Mouse (Mus musculus): ENCODE measurements around the gene Medag.

The Medag gene

DNA sequence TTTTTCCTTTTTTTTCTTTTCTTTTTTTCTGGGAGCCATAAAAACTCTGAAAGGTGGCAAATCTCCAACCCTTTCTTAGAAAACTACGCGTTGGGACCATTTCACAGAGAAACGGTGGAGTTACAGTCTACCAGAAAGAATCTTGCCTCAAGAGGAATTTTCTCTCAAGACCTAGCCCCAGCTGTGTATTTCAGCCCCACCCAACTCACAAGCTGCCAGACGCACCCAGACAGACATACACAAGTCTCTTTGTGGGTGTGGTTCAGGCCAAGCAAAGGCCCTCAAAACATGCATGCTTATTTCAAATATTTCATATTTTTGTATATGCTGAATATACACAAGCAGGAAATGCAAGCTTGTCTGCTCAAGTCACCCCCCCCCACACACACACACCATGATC is 29.6 kb upstream of the Medag start:
- no peak for DNase-seq (ENCODE audit: extremely low read depth, low read depth, low spot score)

DNA sequence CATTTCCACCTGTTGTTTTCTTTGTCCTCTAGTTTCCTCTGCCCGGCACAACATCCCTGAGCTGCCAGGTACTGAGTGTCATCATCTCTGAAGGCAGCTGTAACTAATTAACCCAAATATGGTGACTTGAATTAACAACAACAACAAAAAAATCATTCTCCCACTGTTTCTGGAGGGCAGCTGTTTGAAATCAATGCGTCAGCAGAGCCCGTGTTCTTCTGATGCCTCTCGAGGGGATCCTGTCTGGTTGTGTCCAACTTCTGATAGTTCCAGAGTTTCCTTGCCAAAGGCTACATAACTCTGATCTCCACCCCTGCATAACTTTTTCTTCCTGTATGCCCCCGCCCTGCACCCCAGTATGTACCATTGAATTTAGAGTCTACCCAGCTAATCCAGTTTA is 28.9 kb upstream of the Medag start:
- DNase-seq (ENCODE audit: extremely low read depth, low read depth, low spot score), result no peak

DNA sequence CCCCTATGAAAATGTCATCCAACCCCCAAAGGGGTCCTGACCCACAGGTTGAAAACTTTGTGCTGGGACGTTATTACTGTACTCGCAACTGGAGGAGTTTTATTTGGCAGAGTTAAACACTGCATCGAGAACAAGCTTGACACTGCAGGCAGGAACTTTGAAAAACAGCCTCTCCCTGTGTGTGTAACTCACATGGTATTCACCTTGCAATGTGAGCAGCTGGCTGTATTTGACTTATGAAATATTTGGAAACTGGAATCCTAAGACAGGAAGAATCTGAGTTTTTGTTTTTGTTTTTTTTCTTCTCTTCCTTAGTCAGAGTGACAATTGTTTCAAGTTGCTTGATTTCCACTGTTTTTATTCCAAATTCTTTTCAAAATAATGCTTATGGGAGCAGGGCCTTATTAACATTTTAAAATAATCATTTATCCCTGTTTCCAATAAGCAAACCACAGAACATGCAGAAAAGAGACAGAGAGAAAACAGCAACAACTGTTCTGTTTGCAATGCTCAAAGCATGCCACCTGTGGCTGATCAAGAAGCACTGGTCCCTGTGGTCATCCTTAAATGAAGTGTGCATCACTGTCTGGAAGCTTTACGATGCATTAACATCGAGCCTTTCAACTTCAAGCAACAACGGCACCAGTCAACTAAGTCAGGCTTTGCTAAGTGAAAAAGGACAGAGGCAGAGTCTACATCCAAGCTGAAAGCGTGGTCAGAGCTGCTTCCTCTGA is 26.2 kb upstream of the Medag start:
- DNase-seq (ENCODE audit: extremely low read depth, low read depth, low spot score), result no peak

DNA sequence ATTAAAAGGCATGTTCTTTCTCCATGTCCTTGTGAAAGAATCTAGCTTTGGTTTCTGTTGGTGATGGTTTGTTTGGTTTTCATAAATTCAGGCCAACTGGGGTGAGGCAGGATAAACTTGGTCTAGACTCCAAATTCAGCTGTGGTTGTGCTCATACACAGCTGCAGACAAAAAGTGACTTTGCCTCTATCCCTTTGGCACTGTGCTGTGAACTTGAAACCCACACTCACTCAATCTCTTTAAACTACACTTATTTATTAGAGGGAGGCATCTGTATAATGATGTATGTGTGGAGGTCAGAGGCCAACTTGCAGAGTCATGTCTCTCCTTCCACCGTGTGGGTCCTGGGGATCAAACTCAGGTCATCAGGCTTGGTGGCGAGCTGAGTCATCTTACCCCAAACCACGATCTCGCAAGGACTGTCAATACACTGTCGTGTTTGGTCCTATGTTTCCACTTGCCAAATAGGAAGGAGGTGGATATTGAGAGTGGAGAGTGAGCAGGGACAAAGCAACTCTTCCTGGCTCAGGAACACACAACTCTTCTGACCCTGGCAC is 25.2 kb upstream of the Medag start:
- no peak for DNase-seq (ENCODE audit: extremely low read depth, low read depth, low spot score)

DNA sequence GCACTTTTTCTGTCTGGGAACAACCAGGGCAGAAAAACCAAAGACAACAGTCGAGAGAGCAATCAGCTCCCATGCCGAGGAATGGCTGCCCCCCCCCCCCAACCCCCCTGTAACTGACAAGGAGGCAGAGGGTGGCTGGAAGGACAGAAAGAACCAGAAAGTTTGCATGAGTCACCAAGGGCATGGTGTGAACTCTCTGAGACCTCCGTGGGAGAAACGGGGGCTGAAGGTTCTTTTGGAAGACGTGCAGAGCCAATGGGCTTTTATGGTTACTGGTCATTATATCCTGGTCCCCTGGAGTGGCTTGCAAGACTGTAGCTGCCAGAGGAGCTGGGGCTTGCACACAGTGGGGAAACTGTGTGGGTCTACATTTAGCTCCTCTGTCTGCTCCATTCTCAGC is 22.6 kb upstream of the Medag start:
- no peak for DNase-seq (ENCODE audit: extremely low read depth, low read depth, low spot score)

DNA sequence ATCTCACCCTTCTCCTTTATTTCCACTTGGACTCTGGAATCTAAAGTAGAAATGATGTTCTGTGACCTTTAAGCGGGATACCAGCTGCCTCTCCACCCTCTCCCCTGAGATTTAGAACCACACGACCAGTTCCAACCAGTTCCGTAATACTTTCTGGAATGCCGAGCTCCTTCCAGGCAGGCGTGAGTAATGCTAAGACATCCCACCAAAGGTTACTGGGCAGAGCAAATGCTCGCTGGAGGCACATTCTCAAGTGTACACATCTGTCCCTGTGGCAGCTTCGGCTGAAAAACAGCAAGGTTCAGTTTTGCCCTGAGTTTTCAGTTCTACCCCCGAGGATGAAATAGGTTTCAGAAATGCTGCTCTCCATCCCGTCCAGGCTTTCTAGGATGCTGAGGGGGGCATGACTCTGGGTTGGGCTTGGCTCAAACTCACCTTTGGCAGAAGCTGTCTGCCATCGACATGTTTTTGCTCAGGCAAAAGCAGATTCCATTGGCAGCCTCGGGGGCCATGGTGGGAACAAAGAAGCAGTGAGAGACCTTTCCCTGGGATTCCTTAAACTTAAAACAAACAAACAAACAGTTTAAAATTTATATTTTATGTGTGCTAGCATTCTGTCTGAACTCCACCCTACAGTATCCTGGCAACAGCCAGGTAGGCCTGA is 21.9 kb upstream of the Medag start:
- peak; percentile 30 for DNase-seq (ENCODE audit: extremely low read depth, low read depth, low spot score)

DNA sequence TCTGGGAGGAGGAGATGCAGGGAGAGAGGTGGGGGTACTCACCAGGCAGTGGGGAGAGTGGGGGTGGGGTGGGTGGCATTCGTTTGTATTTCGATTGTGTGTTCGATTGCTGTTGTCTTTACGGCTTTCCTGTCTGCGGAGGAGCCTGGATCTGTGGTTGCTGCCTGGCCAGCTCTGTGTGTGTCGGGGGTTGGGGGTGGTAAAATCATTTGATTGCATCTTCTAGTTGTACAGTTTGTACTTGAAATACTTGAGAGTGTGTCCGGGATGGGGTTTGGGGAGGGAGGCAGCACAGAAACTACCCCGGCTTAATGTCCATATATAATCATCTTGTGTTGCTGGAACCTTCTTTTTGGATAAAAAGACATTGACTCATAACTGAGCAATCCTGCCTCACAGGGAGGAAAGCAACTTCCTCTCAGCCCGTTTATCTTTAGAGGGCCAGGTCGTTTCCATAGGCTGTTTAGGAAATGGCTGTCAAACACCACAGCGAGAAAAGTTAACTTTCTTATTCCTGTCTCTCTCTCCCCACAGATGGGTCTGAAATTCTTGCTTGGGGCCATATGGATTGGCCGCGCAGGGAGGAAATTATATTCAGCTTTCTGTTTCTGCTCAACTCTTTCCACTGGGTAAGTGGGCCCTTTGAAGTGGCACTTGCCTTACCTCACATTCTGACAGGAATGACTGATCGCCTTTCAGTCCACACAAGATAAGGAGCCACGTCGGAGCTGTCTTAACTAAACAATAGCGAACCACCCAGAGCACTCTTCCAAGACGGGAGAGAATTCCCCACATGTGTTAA is 19.8 kb upstream of the Medag start:
- no peak for DNase-seq (ENCODE audit: extremely low read depth, low read depth, low spot score)

DNA sequence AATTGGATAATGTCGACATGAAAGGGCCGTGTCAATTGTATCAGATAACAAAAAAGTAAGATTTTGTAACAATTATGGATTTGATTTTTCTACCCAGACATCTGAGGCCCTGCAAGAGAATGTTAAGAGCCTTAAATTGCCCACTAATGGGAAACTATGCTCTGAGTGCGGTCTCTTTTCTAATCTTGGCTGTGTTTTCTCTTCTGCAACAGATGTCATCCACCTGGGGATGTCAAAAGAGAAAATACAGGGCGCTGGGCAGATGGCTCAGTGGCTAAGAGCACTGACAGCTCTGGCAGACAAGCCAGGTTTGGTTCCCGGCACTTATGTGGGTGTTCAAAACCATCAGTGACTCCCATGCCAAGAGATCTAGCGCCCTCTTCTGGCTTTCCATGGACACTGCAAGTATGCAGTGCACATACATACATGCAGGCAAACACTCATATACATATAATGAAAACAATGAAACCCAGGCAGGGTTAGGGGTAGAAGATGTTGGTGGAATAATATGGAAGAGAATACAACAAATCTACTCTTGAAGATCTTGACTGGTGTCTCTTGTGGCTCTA is 19.0 kb upstream of the Medag start:
- DNase-seq (ENCODE audit: extremely low read depth, low read depth, low spot score), result no peak

DNA sequence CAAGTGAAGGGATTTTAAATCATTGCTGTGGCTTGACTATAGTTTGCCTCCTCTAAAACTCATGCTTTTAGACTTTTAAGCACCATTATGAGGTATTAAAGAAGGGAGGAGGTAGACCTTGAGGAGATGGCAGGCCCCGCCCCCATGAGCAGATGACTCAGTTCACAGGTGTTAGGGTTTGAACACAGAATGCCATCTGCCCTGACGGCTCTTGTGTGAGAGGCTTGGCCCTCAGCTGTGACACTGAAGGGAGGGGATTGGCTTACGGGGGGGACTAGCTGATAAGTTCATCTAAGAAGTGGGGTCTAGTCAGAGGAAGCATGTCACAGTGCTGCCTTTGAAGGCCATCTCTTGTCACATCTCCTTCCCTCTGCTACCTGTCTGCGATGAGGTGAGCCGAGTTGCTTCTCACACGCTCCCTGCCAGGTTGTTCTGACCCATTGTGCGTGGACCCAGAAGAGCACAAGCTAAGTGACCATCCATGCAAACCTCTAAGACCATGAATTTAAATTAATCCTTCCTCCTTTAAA is 10.0 kb upstream of the Medag start:
- no peak for DNase-seq (ENCODE audit: extremely low read depth, low read depth, low spot score)

DNA sequence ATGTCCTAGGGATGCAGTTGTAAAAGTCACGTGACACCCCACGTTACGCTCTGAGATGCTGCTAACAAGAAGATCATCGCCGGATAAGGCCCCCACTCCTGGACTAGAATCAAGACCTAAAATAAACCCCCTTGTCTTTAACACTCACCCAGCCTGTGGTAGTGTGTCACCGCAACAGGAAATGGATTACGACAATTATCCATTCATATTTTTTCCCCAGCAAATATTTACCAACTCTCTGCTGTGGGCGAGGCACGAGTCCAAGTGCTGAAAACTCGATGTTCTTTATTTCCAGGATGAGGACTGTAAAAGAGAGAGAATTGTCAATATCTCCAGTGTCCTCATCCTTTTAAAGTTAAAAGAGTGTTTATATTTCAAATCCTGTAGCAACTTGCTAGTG is 9.5 kb upstream of the Medag start:
- DNase-seq (ENCODE audit: extremely low read depth, low read depth, low spot score), result no peak

DNA sequence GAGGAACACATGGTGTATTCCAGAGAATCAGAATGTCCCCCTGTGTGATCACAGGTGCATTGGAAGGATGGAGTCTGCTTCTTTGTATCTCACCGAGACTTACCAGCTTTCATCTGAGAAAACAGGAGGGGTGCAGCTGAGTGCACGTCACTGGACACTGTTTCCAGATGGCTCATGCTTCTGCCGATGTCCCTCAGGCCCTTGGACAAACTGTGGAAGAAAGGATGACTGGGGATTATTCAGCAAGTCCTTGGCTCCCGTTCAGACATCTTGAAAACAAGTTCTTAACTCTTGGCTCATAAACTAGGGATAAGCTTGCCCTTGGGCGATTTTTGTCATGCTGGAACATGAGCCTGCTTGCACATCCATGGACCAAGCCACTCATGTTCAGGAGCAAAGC is 8.2 kb upstream of the Medag start:
- DNase-seq (ENCODE audit: extremely low read depth, low read depth, low spot score), result peak; percentile 99

DNA sequence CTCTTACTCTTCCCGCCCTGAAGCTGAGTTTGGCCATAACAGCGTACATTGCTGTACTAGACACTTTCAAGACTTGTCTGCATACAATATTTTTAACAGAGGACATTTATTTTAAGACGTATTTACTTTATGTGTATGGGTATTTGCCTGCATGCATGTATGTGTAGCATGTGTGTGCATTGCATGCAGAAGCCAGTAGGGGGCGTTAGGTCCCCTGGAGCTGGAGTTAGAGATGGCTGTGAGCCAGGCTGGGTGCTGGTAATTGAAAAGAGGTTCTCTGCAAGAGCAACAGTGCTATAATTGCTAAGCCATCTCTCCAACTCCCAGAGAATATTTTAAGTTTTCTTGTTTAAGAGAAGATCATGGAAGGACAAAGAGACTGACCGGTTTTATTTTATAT is 6.8 kb upstream of the Medag start:
- no peak for DNase-seq (ENCODE audit: extremely low read depth, low read depth, low spot score)

DNA sequence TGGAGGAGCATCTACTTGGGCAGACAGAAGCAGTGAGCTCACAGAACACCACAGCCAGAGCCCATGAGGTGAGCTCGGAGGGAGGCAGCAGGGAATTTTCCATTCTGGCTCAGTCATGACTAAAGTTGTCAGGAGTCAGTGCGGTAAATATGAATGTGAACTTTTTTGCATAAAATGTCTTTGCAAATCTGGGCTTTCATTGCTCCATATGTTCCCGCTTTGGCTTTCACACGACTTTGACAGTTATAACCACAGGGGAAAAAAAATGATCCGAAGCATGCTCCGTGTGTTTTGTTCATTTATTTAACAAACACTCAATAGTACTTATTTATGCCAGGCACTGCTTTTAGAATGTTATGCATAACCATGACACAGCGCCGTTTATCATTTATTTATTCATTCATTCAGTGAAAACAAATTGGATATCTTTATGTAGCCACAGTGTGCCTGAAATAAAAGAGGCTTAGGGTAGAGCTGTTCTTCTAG is 4.7 kb upstream of the Medag start:
- DNase-seq (ENCODE audit: extremely low read depth, low read depth, low spot score), result no peak

DNA sequence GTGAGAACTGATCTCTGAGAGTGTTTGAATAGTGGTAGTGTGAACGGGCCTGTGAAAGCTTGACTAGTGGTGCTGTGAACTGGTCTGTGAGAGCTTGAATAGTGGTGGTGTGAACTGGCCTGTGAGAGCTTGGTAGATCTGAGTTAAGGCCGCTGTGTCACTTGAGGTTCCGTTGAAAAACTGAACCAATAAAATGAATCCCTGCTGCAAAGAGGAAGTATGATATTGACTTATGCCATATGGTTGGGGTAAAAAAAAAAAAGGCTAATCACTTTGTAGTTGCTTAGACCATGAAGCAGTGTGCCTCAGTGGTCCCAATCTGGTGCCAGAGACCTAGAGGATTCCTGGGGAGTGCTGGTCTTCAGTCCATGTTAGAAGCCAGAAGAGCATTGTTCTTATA is 2.0 kb upstream of the Medag start:
- no peak for DNase-seq (ENCODE audit: extremely low read depth, low read depth, low spot score)

DNA sequence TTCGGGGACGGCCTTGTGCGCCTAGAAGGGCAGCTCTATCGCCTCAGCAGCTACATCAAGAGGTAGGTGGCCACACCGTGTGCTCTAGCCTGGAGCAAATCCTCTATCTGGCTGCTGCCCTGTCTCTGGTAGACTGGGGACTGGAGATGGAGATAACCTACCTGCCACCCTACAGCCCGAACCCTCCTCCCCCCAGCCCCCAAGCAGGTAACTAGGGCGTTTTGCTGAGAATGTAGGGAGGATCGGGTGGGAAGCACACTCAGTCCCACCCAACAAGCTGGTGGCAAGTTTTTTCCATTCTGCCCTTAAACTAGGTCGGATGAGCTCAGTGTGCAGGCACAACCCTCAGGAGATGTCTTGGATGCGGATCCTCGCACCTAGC is 636 bp downstream of the Medag start:
- DNase-seq (ENCODE audit: extremely low read depth, low read depth, low spot score), result no peak

DNA sequence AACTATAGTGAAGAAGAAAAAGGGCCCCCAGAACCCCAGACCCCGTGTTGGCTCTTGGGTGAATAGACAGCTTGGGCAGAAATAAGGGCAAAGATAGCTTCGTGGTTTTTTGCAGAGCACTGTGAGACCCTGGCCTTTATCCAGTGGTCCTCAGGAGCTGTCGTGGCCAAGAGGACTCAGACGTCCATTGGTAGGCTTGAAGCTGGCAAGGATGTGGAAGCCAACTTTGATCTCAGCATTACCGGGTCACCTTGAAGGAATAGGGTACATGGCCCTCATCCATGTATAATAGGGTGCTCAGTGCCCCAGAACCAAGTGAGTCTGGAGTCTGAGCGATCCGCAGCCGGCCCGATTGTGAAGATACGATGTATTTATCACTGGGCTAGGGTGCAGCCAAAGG is 1.1 kb downstream of the Medag start:
- DNase-seq (ENCODE audit: extremely low read depth, low read depth, low spot score), result no peak

DNA sequence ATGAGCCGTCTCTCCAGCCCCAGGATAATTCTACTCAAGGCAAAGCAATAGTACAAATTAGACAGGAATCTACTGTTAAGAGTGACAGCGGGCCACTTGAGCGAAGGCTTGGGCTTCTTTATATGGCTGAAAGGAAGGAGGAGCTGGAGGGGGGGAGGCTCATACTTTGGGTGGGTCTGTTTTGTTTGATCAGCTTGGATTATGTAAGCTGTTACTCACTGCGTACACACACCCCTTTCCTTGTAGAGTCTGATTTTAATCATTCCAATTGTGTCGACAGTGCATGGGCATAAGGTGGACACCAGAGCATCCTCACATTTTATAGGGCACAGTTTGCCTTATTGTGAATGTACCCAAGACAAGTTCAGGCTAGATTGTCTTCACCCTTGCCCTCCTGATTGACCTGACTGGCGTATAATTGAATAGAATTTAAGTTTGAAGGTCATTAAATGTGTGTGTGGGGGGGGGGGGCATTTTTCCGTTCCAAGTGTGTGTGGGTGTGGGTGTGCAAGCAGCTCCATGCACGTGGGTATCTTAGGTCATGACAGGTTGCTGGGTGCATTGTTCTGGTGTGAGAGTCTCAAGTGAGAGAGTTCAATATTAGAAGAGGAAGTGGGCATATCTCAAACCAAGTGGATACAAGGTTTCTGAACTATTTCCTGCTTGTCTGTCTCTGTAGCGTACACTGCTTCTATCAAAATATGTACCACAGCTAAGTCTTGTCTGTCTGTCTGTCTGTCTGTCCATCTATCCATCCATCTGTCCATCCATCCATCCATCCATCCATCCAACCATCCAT is 3.0 kb downstream of the Medag start:
- DNase-seq (ENCODE audit: extremely low read depth, low read depth, low spot score), result no peak

DNA sequence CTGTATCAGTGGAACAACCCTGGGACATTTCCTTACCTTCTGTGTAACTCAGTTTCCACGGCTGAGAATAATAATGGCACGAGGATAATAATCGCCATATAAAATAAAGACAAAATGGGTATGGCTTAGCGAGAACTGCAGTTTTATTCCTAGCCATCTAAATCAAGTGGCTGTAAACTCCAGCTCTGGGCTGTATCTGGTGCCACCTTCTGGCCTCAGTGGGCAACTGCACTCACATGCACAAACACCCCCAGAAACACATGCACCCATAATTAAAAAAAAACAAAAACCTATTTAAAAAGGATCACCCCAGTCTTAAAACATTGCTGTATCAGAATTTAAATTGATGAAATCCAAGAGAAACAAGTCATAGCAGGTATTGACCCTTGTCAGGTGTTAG is 5.8 kb downstream of the Medag start:
- no peak for DNase-seq (ENCODE audit: extremely low read depth, low read depth, low spot score)

DNA sequence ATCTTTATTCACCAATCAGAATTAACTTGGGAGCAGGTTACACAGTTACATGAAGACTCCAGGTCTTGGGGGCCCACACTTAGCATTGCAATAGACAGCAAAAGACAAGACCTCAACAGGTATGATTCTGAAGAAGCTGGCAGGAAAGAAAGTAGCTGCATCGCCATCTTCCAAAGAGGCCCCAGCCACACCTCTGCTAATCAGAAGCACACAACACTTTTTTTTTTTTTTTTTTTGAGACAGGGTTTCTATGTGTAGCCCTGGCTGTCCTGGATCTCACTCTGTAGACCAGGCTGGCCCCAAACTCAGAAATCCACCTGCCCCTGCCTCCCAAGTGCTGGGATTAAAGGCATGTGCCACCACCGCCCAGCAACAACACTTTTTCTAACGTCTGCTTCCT is 15.0 kb downstream of the Medag start:
- DNase-seq (ENCODE audit: extremely low read depth, low read depth, low spot score), result no peak
